ENCODE assay signal across 8 mouse cellular contexts in genomic region chr9:59013365-59013764, GRCm38 (mm10). TPM values are rescaled to one million over a fixed set of nuclear protein-coding genes. Genes with fewer than 3 reads are reported as not detected.
A peak's percentile ranks its signal among the peaks of the same experiment; 100 is the strongest.
DNase-seq lines count a peak whose midpoint lies in the region; ATAC-seq and TF ChIP-seq lines count a peak whose summit lies in the region.

No protein-coding gene starts in this region.

- peaks cover 3% of the 10 kb centered on the region; the same call in 1 of the 2 replicates for H3K4me1 ChIP-seq in kidney, embryonic 16.5 days (ENCODE audit: insufficient read depth, low read length)
- H3K4me1 ChIP-seq in MEL (ENCODE audit: control insufficient read depth in 1 of 2, insufficient read depth in 2 of 2, low read length in 2 of 2): no peaks in the 10 kb centered on the region

- no peak overlapping the region for H3K4me3 ChIP-seq in kidney, embryonic 16.5 days (ENCODE audit: low read length)
- H3K4me3 ChIP-seq in MEL (ENCODE audit: control insufficient read depth in 1 of 2, insufficient read depth in 1 of 2, low read depth in 2 of 2, low read length in 2 of 2): no peak overlapping the region

- TF ChIP-seq POLR2A in MEL (IDR thresholded peaks at IDR 0.05; ENCODE audit: control insufficient read depth in 1 of 2, insufficient read depth in 1 of 2, low read depth in 1 of 2, low read length in 2 of 2, poor library complexity in 1 of 2): no peak

- WGBS in kidney, embryonic 16.5 days: 2% methylated on average over 2 of the region's 2 CpGs

- no peaks in the 10 kb centered on the region for H3K27me3 ChIP-seq in kidney, embryonic 16.5 days (ENCODE audit: insufficient read depth, low read length)
- peaks cover 5 to 23% of the 10 kb centered on the region in 2 experiments for H3K27me3 ChIP-seq in MEL (ENCODE audit: control insufficient read depth in 1 of 2, insufficient read depth in 2 of 2, low read length in 2 of 2)

- H3K79me2 ChIP-seq in MEL (ENCODE audit: control insufficient read depth, insufficient read depth, low read length, poor library complexity): no peaks in the 10 kb centered on the region

- ATAC-seq in kidney, embryonic 16.5 days (ENCODE audit: low FRiP score, low TSS enrichment): no peak
- ATAC-seq in granulocyte monocyte progenitor cell, adult 5-6 weeks (replicated peaks; ENCODE audit: poor library complexity, severe bottlenecking): no peak

- H3K36me3 ChIP-seq in kidney, embryonic 16.5 days (ENCODE audit: insufficient read depth, low read length): no peaks in the 10 kb centered on the region
- H3K36me3 ChIP-seq in MEL (ENCODE audit: control insufficient read depth in 1 of 2, insufficient read depth in 2 of 2, low read length in 2 of 2): peaks cover 0 to 2% of the 10 kb centered on the region in 2 experiments; a peak in 1 of 4 replicates

- TF ChIP-seq CTCF in MEL (IDR thresholded peaks at IDR 0.05 in 2 of 3, conservative IDR thresholded peaks at IDR 0.05 in 1 of 3; ENCODE audit: control insufficient read depth in 1 of 3, insufficient read depth in 1 of 3, low read depth in 2 of 3, low read length in 3 of 3, poor library complexity in 1 of 3, severe bottlenecking in 1 of 3): peak; percentile 27 to 67 (median 39); a peak in 4 of 6 replicates

- no peak overlapping the region for H3K9ac ChIP-seq in kidney, embryonic 16.5 days (replicated peaks; ENCODE audit: low read length)
- no peak overlapping the region for H3K9ac ChIP-seq in MEL (ENCODE audit: control insufficient read depth, low read depth, low read length, poor library complexity, severe bottlenecking)

- no peak for TF ChIP-seq EP300 in MEL (IDR thresholded peaks at IDR 0.05; ENCODE audit: low read depth in 1 of 2, low read length in 2 of 2)

- DNase-seq in adrenal gland, adult 2 months: peak; percentile 5
- no peak for DNase-seq in adrenal gland, adult 8-10 months
- peak; percentile 21 for DNase-seq in kidney, postnatal 10 days
- DNase-seq in MEL (ENCODE audit: low read depth, low spot score): peak; percentile 51
- DNase-seq in heart, postnatal 10 days: peak; percentile 40 to 63
- DNase-seq in thymus, adult 18-20 months: no peak

- intact Hi-C loops in heart, postnatal 10 days (cut with DNase I): loop anchor here (1.0 to 10.0 kb wide), 2 partner anchors 256 to 551 kb away; no protein-coding TSS in a partner anchor

- no peak overlapping the region for H3K27ac ChIP-seq in kidney, embryonic 16.5 days (ENCODE audit: low read length)
- no peak overlapping the region for H3K27ac ChIP-seq in MEL (ENCODE audit: control insufficient read depth, low read depth, low read length)

- no peaks in the 10 kb centered on the region for H3K9me3 ChIP-seq in kidney, embryonic 16.5 days (ENCODE audit: low read length)
- H3K9me3 ChIP-seq in MEL (replicated peaks; ENCODE audit: insufficient read depth, low read length): no peaks in the 10 kb centered on the region

- H3K4me2 ChIP-seq in kidney, embryonic 16.5 days (replicated peaks; ENCODE audit: low read depth, low read length): no peak overlapping the region

- peak; percentile 64 for TF ChIP-seq RAD21 in MEL (IDR thresholded peaks at IDR 0.05; ENCODE audit: low read depth, low read length)

TF ChIP-seq in MEL, 35 proteins besides CTCF, POLR2A, EP300 and RAD21:
- TF ChIP-seq ZMIZ1 (IDR thresholded peaks at IDR 0.05; ENCODE audit: low read depth, low read length) (no peak), HCFC1 (IDR thresholded peaks at IDR 0.05; ENCODE audit: low read depth, low read length) (no peak), ZC3H11A (IDR thresholded peaks at IDR 0.05; ENCODE audit: low read depth, low read length) (peak; percentile 52), KAT2A (conservative IDR thresholded peaks at IDR 0.05; ENCODE audit: low read depth, low read length) (no peak), CHD1 (IDR thresholded peaks at IDR 0.05; ENCODE audit: low read depth, low read length) (no peak), GABPA (IDR thresholded peaks at IDR 0.05; ENCODE audit: low read depth, low read length) (no peak), CHD2 (IDR thresholded peaks at IDR 0.05; ENCODE audit: low read length) (no peak), MAX (IDR thresholded peaks at IDR 0.05; ENCODE audit: low read length) (no peak), GATA1 (IDR thresholded peaks at IDR 0.05; ENCODE audit: low read depth, low read length) (peak; percentile 82), MEF2A (IDR thresholded peaks at IDR 0.05; ENCODE audit: extremely low read depth, insufficient replicate concordance, low read depth, low read length, poor library complexity, severe bottlenecking) (no peak), MAFK (IDR thresholded peaks at IDR 0.05; ENCODE audit: borderline replicate concordance, low read depth, low read length) (no peak), E2F4 (IDR thresholded peaks at IDR 0.05; ENCODE audit: borderline replicate concordance, low read depth, low read length) (no peak), JUND (IDR thresholded peaks at IDR 0.05; ENCODE audit: low read depth, low read length) (no peak), UBTF (IDR thresholded peaks at IDR 0.05; ENCODE audit: borderline replicate concordance, insufficient read depth, low read depth, low read length) (no peak), SMC3 (IDR thresholded peaks at IDR 0.05; ENCODE audit: low read depth, low read length) (peak; percentile 73), TAL1 (IDR thresholded peaks at IDR 0.05; ENCODE audit: low read length) (no peak), POLR2AphosphoS2 (IDR thresholded peaks at IDR 0.05; ENCODE audit: low read length) (no peak), MYC (IDR thresholded peaks at IDR 0.05; ENCODE audit: low read depth, low read length) (no peak)

RNA-seq across cellular contexts. Expression of gene Neo1, which starts 22.9 kb away (rescaled TPM):
- 10 to 100 TPM; 46.6 to 65.6 TPM for total RNA-seq in adrenal gland, adult 2 months (2021)
- polyA plus RNA-seq in adrenal gland, adult 2 months (2012; rRNA removed): 24.3 and 26.1 TPM in 2 replicates
- 100 to 1,000 TPM in 2 of 4 experiments, 10 to 100 TPM in 2; 50.5 to 118 (median 83.2) TPM for total RNA-seq in adrenal gland, adult 8-10 months (2022)
- polyA plus RNA-seq in kidney, embryonic 16.5 days (2015; fragmentation: Nextera tagmentation; extraction: Ambion mirVana): 31.5 and 33.2 TPM in 2 replicates
- 0.08 and 0.10 TPM in 2 replicates for total RNA-seq in MEL (2012; rRNA removed)
- polyA plus RNA-seq in MEL (2012; ENCODE audit: insufficient read depth in 1 of 2, insufficient read length in 2 of 2, low read depth in 1 of 2, low replicate concordance in 2 of 2, missing spikeins in 1 of 2): under 1 TPM in 1 of 2 experiments, not detected in 1; 0.04 TPM
- 10 to 100 TPM; 55.7 to 68.3 TPM for total RNA-seq in heart, postnatal 10 days (2021)
- total RNA-seq in granulocyte monocyte progenitor cell, adult 5-6 weeks (2014; fragmentation: Nextera tagmentation): not detected in 2 replicates
- 0.86 TPM in 1 of 2 replicates, not detected in the other for total RNA-seq in granulocyte monocyte progenitor cell, adult 5-6 weeks (2017)

Comparison
In these comparisons a context has a peak if more than half of its experiments do, and no peak if none do; other contexts are left out.
1. DNase-seq: peak in adrenal gland, adult 2 months (single experiment), kidney, postnatal 10 days (single experiment), MEL (single experiment) and heart, postnatal 10 days (2 of 2); none in adrenal gland, adult 8-10 months (single experiment) and thymus, adult 18-20 months (0 of 2).
2. RNA of gene Neo1, which starts 22.9 kb away (total RNA-seq): 50.5 to 118 TPM in adrenal gland, adult 8-10 months, 55.7 to 68.3 TPM in heart, postnatal 10 days and 46.6 to 65.6 TPM in adrenal gland, adult 2 months; 0.08 to 0.10 TPM in MEL and 0.86 TPM in granulocyte monocyte progenitor cell, adult 5-6 weeks; every median in the first group is over 10 times any median in the second.